Mouse (Mus musculus) A20 (cell line): ENCODE results near the gene AU040320.
A peak's percentile ranks its signal among the peaks of the same experiment; 100 is the strongest.

Source experiments
- DNase-seq: peaks from one replicate; pipeline ENCODE4 v3.0.0-alpha.2; 2011; ENCODE audit warnings: low read depth, low spot score

Gene AU040320

GRCm38 (mm10) chr4:126753268-126754230, at the start of gene AU040320, which contains the start of gene Ncdn:
TSS of gene AU040320 (plus strand) at chr4:126753544.
TSS of gene Ncdn (minus strand) at chr4:126753438.
- DNase-seq: peak; percentile 98

DNA sequence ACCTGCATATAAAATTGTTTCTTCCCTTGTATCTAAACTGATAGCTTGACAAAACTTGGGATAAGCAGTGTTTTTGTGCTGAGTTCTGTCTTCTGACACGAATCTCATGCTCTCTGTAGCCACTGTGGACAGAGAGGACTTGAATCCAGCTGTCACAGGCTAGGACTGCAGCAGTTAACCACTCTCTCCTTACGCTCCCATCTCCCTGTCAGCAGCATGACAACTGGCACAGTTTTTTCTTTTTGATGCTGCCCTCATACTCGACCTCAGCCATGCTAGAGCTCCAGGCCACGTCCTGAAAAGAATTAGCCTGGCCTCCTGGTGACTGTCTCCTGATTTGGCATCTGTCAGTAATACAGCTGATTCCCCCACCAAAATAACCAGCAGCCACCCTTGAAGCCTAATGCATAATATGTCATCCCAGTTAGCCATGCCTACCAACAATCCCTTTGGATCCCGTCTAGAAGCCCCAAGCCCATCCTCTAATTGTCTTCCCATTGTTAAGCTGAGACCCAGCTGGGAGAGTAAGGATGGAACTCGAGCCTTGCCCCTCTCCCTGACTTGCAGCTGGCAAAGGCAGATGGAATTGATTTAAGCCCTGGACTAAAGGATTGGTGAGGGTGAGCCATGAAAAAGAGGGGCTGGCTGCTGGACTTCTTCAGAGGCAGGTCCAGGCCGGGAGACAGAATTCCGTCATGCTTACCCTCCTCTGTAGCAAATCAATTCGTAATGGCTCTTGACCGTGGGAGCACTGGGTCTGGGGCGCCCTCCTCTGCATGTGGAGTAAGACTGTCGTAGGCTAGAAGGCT, 46.5 kb upstream of the AU040320 start:
- no peak for DNase-seq

DNA sequence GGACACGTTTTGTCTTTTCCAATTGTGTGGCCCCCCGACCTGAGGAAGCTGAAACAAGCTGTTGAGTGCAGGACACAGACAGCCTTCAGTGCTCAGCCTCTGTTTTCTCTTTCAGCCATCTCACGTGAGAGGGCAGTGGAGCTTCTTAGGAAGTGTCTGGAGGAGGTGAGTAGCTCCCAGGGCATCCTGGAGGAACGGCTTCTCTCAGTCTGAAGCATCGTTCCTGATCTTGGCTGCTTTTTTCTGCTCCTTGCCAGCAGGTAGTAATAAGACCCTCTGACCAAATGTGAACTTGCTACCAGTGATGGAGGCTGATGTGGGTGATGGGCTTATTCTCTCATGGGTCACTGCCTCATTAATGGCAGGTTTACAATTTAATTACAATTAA, 45.9 kb upstream of the AU040320 start:
- DNase-seq: no peak

GRCm38 (mm10) chr4:126732111-126732510, 21.2 kb upstream of the AU040320 start:
- DNase-seq: no peak

DNA sequence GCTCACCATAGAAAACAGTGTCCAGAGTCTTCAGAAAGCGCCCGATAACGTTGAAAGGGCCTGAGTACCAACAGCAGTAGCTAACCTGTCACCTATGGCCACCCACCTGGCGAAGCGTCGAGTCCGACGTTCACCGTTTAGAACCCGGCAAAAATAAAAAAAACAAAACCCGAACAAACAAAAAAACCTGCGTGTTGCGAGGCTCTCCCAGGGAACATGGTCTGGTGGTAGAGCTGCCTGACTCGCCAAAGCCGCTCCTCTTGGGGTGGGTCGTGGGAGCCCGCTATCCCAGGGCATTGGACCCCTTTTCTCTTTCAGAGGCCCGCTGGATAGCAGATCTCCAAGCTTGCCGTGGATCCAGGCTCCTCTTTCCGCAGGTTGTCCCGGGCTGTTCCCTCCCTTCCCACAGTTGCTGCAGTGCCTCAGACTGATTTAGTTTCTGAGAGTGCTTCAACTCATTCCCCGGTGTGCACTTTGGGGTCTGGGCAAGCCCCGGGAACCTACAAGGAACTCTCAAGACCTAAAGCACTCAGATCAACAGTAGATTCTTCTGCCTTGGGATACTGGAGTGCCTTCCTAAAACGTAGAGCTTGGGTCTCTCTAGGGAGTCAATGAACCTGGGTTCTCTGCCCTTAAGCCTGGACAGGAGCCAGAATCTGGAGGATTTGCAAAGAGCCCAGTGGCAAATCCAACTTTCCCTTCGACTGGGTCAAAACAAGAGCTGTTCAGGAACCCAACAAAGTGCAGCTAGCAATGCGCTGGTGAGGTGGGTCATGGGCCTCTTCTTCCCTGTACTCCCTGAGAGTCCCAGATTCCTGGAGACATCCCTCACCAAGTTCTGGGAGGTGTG, 20.6 kb upstream of the AU040320 start:
- no peak for DNase-seq

DNA sequence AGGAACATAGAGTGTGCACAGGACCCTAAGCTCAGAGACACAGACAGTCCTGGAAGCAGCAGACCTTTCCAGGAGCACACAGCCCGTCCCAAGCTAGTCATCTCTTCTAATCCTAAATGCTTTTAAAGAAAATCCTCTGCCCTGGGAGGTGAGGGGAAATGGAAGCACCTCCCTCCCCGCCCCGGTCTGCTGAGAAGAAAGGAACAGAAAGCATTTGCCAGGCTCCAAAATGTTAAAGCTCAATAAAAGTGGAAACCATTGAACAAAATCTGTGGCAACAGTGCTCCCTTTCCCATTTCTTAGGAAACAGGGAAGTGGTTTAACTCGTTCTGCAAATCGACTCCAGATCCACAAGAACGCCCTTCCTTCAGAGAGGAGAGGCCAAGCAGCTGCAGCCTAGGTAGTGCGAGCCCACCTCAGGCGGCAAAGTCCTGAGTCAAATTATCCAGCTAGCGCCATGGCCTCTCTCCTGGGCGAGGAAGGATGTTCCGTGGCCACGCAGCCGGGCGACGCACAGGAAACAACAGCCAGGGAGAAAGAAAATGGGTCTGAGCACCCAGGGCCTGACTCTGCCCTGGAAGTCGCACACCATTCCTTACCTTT, 19.2 kb upstream of the AU040320 start:
- no peak for DNase-seq

DNA sequence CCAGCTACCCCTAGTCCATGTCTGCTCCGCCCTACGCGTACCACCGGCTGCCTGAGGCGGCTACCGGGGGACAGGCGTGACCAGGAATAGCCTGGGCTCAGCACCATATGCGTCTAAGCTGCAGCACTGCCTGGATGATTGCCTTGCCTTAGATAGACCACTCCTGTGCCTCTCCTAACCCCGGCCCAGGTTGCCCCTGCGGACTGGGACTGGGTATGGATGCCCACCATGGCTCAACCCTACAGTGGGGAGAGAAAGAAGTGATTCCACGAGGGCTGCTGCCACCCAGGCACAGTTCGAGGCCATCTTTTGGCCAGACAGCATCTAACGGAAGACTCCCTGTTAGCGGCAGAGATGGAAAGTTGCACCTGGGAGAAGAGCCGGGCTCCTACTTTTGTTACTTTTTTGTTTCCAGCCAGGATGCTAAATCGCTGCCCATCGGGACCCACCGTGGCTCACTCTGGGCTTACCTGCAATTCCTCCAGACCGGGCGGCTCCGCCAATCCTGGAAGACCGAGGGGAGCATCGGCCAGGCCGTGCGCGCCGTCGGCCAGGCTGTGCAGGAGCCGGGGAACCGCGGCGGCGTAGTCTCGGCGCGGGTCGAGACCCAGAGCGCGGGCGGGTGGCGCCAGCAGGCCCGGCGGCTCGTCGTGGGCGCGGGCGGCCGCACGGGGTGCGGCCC, 18.5 kb upstream of the AU040320 start:
- no peak for DNase-seq

GRCm38 (mm10) chr4:126735382-126736000, 17.9 kb upstream of the AU040320 start:
- no peak for DNase-seq

GRCm38 (mm10) chr4:126736001-126736414, 17.3 kb upstream of the AU040320 start, which contains the start of gene Tfap2e:
TSS of gene Tfap2e (minus strand) at chr4:126736240.
- no peak for DNase-seq

GRCm38 (mm10) chr4:126739966-126740676, 13.2 kb upstream of the AU040320 start:
- peak; percentile 23 for DNase-seq

DNA sequence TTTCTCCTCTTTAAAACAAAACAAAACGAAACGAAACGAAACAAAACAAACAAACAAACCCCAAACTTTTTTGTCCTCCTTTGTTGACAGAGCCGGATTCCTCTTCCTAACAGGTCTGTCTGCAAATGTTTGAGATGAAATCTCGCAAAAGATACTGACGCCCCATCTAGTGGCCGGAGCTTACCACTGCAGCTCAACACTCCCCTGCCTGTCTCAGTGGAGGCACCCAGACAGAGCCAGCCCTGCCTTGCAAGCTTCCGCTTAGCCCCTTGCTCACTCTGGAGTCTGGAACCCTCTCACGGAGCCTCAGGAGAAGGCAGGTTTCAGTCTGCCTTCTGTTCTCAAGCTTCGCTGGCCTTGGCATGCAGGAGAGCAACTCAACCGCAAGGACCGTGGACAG, 11.9 kb upstream of the AU040320 start:
- peak; percentile 80 for DNase-seq

DNA sequence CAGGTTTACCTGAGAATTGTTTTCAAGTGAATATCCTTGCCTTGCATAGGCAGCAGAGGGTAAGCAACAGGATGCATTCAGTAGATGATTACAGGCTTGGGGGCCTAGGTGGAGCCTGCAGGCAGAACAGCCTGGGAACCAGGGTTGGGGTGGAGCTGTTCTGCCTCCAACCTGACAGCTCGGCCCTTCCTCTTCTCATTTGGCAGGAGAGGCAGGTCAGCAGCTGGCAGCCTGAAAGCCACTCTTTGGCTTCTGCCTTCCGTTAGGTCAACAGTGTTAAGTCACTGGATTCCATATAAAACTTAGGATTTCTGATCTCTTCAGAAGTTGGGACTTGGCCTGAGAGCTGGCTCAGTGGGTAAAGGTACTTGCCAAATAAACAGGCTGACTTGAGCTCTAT, 10.4 kb upstream of the AU040320 start:
- no peak for DNase-seq

GRCm38 (mm10) chr4:126743713-126744112, 9.6 kb upstream of the AU040320 start:
- no peak for DNase-seq

- DNase-seq: no peak
These were observed 8.5 kb upstream of the AU040320 start for GRCm38 (mm10) chr4:126744831-126745230.

DNA sequence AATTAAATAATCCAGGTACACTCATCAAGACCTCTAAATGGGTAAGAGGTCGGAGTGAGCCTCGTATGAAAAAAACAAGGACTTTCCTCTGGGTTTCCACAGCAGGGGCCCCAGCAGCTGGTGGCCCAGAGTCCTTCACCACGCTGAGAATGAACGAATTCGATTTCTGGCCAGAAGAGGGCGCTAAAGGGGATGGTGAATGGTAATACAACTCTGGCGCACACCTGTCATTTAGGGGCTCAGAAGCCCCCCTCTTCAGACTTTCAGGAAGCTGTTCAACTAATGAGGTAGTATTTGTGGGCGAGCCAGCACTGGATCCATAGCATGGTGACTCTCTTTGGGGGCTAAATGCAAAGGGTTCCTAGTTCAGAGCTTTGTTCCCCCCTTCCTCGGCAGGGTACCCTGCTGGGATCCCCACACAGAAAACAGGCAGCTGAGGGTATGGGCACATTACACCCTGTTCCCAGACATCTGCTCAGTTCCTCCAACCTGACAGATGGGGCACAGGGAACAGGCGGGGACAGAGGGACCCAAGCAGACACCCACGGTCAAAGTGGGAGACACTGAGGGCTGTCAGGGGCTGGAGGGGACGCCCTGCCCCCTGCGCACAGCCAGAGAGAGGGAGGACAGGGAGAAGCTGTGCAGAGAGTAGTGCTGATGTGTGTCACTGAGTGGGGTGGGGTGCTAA, 7.7 kb upstream of the AU040320 start:
- DNase-seq: peak; percentile 59

GRCm38 (mm10) chr4:126746194-126746840, 7.0 kb upstream of the AU040320 start:
- no peak for DNase-seq

DNA sequence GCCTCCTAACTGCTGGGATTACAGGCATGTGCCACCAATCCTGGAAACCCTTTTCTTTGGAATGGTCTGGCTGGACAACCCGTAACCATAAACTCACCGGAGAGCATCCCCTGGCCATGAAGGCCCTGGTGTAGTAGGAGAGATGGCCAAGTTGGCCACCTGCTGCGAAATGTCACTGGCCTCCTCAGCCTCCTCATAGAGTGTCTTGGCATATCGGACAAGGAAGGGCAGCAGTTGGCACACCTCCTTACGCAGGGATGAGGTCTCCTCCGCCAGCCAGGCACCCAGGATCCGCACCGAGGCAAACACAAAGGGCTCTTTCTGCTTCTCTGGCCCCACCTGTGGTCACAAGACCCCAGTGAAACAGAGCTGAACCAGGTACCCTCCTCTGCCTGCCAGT, 5.0 kb upstream of the AU040320 start:
- no peak for DNase-seq

- DNase-seq: no peak
These were observed 3.8 kb upstream of the AU040320 start for GRCm38 (mm10) chr4:126749553-126749952.
